Mouse (Mus musculus): ENCODE data around the gene Scamp2.

The Scamp2 gene

GRCm38 (mm10) chr9:57594174-57594509 is 33.4 kb downstream of the Scamp2 start:
- DNase-seq (ENCODE audit: low spot score) = no peak

GRCm38 (mm10) chr9:57597265-57597664 is 36.5 kb downstream of the Scamp2 start:
- no peak for DNase-seq (ENCODE audit: low spot score)

GRCm38 (mm10) chr9:57597929-57598382 is 37.2 kb downstream of the Scamp2 start:
- no peak for DNase-seq (ENCODE audit: low spot score)

GRCm38 (mm10) chr9:57598851-57599563 is 38.3 kb downstream of the Scamp2 start:
- no peak for DNase-seq (ENCODE audit: low spot score)

- no peak for DNase-seq (ENCODE audit: low spot score)
These were observed 40.0 kb downstream of the Scamp2 start for GRCm38 (mm10) chr9:57600620-57601352.

- DNase-seq (ENCODE audit: low spot score) = no peak
These were observed 40.6 kb downstream of the Scamp2 start for GRCm38 (mm10) chr9:57601353-57601706.

GRCm38 (mm10) chr9:57602098-57602497 is 41.4 kb downstream of the Scamp2 start:
- DNase-seq (ENCODE audit: low spot score) = no peak

GRCm38 (mm10) chr9:57604875-57605274 is 44.1 kb downstream of the Scamp2 start:
- DNase-seq (ENCODE audit: low spot score) = no peak

GRCm38 (mm10) chr9:57605503-57605902 is 44.8 kb downstream of the Scamp2 start:
- DNase-seq (ENCODE audit: low spot score) = no peak

- no peak for DNase-seq (ENCODE audit: low spot score)
These were observed 45.6 kb downstream of the Scamp2 start, which contains the start of gene Cplx3 for GRCm38 (mm10) chr9:57606139-57606851. Gene Cplx3, minus strand, starts transcription at chr9:57606281.

GRCm38 (mm10) chr9:57609803-57610202 is 49.1 kb downstream of the Scamp2 start:
- no peak for DNase-seq (ENCODE audit: low spot score)

- DNase-seq (ENCODE audit: low spot score) = no peak
These were observed 49.6 kb downstream of the Scamp2 start for GRCm38 (mm10) chr9:57610359-57610826.

- no peak for DNase-seq (ENCODE audit: low spot score)
These were observed 51.8 kb downstream of the Scamp2 start for GRCm38 (mm10) chr9:57612587-57612986.

- DNase-seq (ENCODE audit: low spot score) = no peak
These were observed 53.2 kb downstream of the Scamp2 start for GRCm38 (mm10) chr9:57613975-57614374.

- no peak for DNase-seq (ENCODE audit: low spot score)
These were observed 54.0 kb downstream of the Scamp2 start for GRCm38 (mm10) chr9:57614786-57615185.

- DNase-seq (ENCODE audit: low spot score) = no peak
These were observed 56.9 kb downstream of the Scamp2 start for GRCm38 (mm10) chr9:57617556-57618169.

- DNase-seq (ENCODE audit: low spot score) = no peak
These were observed 58.1 kb downstream of the Scamp2 start for GRCm38 (mm10) chr9:57618854-57619253.

- no peak for DNase-seq (ENCODE audit: low spot score)
These were observed 59.9 kb downstream of the Scamp2 start, which contains the start of gene Lman1l for GRCm38 (mm10) chr9:57620674-57621073. Gene Lman1l, minus strand, starts transcription at chr9:57620774.

- no peak for DNase-seq (ENCODE audit: low spot score)
These were observed 63.6 kb downstream of the Scamp2 start for GRCm38 (mm10) chr9:57624295-57624694.

GRCm38 (mm10) chr9:57625674-57626500 is 65.1 kb downstream of the Scamp2 start:
- no peak for DNase-seq (ENCODE audit: low spot score)

GRCm38 (mm10) chr9:57627191-57627590 is 66.4 kb downstream of the Scamp2 start:
- no peak for DNase-seq (ENCODE audit: low spot score)
